21 mouse cellular contexts compared by ENCODE assay signal in the genomic region with DNA sequence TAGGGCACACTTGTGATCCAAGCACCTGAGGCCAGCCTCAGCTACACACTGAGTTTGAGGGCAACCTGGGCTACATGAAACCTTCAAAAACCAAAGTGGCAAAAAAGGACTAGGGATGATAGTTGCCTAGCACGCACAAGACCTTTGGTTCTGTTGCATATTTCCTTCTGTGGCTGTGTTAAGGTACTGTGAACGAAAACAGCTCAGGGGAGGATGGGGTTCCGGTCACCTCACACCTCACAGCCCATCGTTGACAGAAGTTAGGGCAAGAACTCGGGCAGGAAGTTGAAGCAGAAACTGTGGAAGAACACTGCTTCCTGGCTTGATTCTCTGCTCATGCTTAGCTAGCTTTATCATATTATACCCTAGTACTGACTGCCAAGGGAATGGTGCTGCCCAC.
"Had no signal": no experiment of that assay in that cellular context is flagged by ENCODE, and none has a peak within 500 bp of the region (broad histone marks: within the 10 kb centered on the region; RNA-seq: fewer than 3 reads in every experiment).

No protein-coding gene starts in this region.

- H3K9ac ChIP-seq: kidney, embryonic 15.5 days; liver, embryonic 12.5 days; liver, embryonic 15.5 days; lung, embryonic 15.5 days; midbrain, embryonic 13.5 days; neural tube, embryonic 13.5 days; stomach, embryonic 15.5 days had no signal

- H3K9me3 ChIP-seq: kidney, embryonic 15.5 days; liver, embryonic 12.5 days; liver, embryonic 15.5 days; lung, embryonic 15.5 days; midbrain, embryonic 10.5 days; midbrain, embryonic 13.5 days; neural tube, embryonic 13.5 days; stomach, embryonic 15.5 days had no signal

- H3K4me3 ChIP-seq: kidney, embryonic 15.5 days; left cerebral cortex, adult 2 months; liver, embryonic 12.5 days; liver, embryonic 15.5 days; lung, embryonic 15.5 days; midbrain, embryonic 10.5 days; midbrain, embryonic 13.5 days; neural tube, embryonic 13.5 days; stomach, embryonic 15.5 days had no signal

- H3K27me3 ChIP-seq: kidney, embryonic 15.5 days; liver, embryonic 12.5 days; liver, embryonic 15.5 days; lung, embryonic 15.5 days; midbrain, embryonic 13.5 days; neural tube, embryonic 13.5 days; stomach, embryonic 15.5 days had no signal

- H3K27ac ChIP-seq: liver, embryonic 12.5 days; liver, embryonic 15.5 days; lung, embryonic 15.5 days; midbrain, embryonic 10.5 days; midbrain, embryonic 13.5 days; neural tube, embryonic 13.5 days; stomach, embryonic 15.5 days had no signal

- ATAC-seq: liver, embryonic 12.5 days; midbrain, embryonic 13.5 days had no signal

- H3K4me2 ChIP-seq: kidney, embryonic 15.5 days; liver, embryonic 12.5 days; liver, embryonic 15.5 days; lung, embryonic 15.5 days; midbrain, embryonic 13.5 days; neural tube, embryonic 13.5 days; stomach, embryonic 15.5 days had no signal

- DNase-seq: kidney, adult 11 months; kidney, adult 8-10 months; kidney, postnatal 10 days; kidney, postnatal 36 days; layer of hippocampus, postnatal 36 days; lung, adult 18-20 months; lung, postnatal 10 days; lung, postnatal 36 days; retina, postnatal 1 day; right cerebral cortex, postnatal 25 days; spleen, adult 18-20 months; thymus, postnatal 25 days had no signal

- H3K36me3 ChIP-seq: stomach, embryonic 15.5 days had no signal
